Mouse (Mus musculus): ENCODE measurements at regions not wholly inside any gene's neighbourhood (a gene's known extent, or its start where the extent isn't known, plus 50 kb on each side); places are given as distances from the start of the nearest gene placed in this dataset.

DNA sequence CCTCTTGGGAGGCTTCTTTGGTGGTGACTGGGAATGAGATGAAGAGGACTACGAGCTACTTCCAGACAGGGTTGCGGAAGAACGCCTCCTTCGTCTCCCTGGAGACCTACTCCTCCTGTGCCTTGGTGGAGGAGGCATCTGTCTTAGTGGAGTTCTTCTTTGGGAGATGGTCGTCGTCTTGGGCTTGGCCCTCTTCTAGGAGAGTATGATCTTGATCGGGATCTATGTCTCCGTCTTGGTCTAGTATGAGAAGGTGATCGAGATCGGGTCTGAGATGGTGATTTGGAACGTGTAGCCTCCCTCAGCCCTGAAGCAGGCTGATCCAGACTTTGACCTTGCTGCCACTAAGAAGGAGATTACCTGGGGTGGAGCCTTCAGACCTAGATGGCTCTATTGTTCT lies 276.3 kb downstream of the 1810013L24Rik start:
- TF ChIP-seq CTCF (IDR thresholded peaks at IDR 0.05; ENCODE audit: low read depth, low read length) = no peak
- TF ChIP-seq POLR2A (IDR thresholded peaks at IDR 0.05; ENCODE audit: borderline replicate concordance, low read depth, low read length) = no peak

Measured in bone marrow macrophage, adult 2 months (primary cell).